Mouse (Mus musculus) left cerebral cortex, adult 11 months (tissue): ENCODE measurements at regions not wholly inside any gene's neighbourhood (a gene's known extent, or its start where the extent isn't known, plus 50 kb on each side); places are given as distances from the start of the nearest gene placed in this dataset.

Source experiments
- DNase-seq: peaks from one replicate; pipeline ENCODE4 v3.0.0; 2022; ENCODE audit warnings: low spot score

- peak; percentile 26 for DNase-seq
Measured at GRCm38 (mm10) chr16:30736662-30737326, 137.3 kb downstream of the Fam43a start.

GRCm38 (mm10) chr16:30737524-30737923 is 138.0 kb downstream of the Fam43a start:
- DNase-seq: no peak

GRCm38 (mm10) chr16:30739651-30740050 is 140.1 kb downstream of the Fam43a start:
- DNase-seq: no peak

GRCm38 (mm10) chr16:30741192-30741591 is 141.7 kb downstream of the Fam43a start:
- no peak for DNase-seq

- DNase-seq: no peak
Measured at GRCm38 (mm10) chr16:30742474-30742873, 143.0 kb downstream of the Fam43a start.

GRCm38 (mm10) chr16:30743566-30743965 is 144.0 kb downstream of the Fam43a start:
- no peak for DNase-seq

GRCm38 (mm10) chr16:30744237-30744636 is 144.7 kb downstream of the Fam43a start:
- DNase-seq: no peak

GRCm38 (mm10) chr16:30745598-30746181 is 146.2 kb downstream of the Fam43a start:
- DNase-seq: peak; percentile 15

GRCm38 (mm10) chr16:30746211-30746610 is 146.7 kb downstream of the Fam43a start:
- no peak for DNase-seq

GRCm38 (mm10) chr16:30749841-30750240 is 150.3 kb downstream of the Fam43a start:
- DNase-seq: no peak

- no peak for DNase-seq
Measured at GRCm38 (mm10) chr16:30755771-30756170, 156.2 kb downstream of the Fam43a start.

GRCm38 (mm10) chr16:30756678-30757077 is 157.2 kb downstream of the Fam43a start:
- no peak for DNase-seq

- DNase-seq: no peak
Measured at GRCm38 (mm10) chr16:30757556-30757955, 158.0 kb downstream of the Fam43a start.

GRCm38 (mm10) chr16:30758041-30758440 is 158.5 kb downstream of the Fam43a start:
- no peak for DNase-seq

GRCm38 (mm10) chr16:30759503-30759902 is 160.0 kb downstream of the Fam43a start:
- DNase-seq: no peak

- DNase-seq: no peak
Measured at GRCm38 (mm10) chr16:30761201-30761710, 161.7 kb downstream of the Fam43a start.

GRCm38 (mm10) chr16:30762898-30763595 is 163.5 kb downstream of the Fam43a start:
- no peak for DNase-seq

- no peak for DNase-seq
Measured at GRCm38 (mm10) chr16:30765591-30765990, 166.1 kb downstream of the Fam43a start.

- no peak for DNase-seq
Measured at GRCm38 (mm10) chr16:30769007-30769442, 169.5 kb downstream of the Fam43a start.

- DNase-seq: no peak
Measured at GRCm38 (mm10) chr16:30769467-30769866, 169.9 kb downstream of the Fam43a start.

- DNase-seq: no peak
Measured at GRCm38 (mm10) chr16:30772802-30773201, 173.3 kb downstream of the Fam43a start.

- no peak for DNase-seq
Measured at GRCm38 (mm10) chr16:30774951-30775661, 175.6 kb downstream of the Fam43a start.
